ENCODE assay signal across 8 mouse cellular contexts in the genomic region with DNA sequence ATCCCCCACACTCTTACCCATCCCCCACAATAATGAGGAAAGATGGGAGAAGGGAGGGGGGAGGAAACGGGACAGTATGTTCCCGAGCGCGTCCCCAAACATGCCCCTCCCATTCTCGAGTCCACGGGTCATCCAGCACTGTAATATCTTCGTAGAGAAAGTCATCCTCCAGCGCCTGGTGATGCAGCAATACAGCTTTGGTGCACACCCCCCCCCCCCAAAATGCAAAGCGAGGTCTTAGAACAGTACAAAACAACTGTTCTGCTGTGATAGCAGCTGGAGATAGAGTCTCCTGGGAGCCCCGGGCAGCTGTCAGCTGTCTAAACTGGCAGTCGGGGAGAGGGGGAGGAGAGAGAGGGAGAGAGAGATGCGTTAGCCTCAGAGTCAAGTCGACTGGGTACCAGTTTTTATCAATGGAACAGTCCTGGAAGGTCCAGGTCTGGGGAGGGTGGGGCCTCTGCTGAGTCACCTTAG. TPM values are rescaled to one million over a fixed set of nuclear protein-coding genes. Genes with fewer than 3 reads are reported as not detected.
DNase-seq lines count a peak whose midpoint lies in the region; ATAC-seq and TF ChIP-seq lines count a peak whose summit lies in the region.

No protein-coding gene starts in this region.

- H3ac ChIP-seq in myocyte (ENCODE audit: control insufficient read depth, insufficient read length): no peak overlapping the region

- peak; percentile 80 for ATAC-seq in lung, postnatal 0 days
- peak; percentile 78 for ATAC-seq in embryonic facial prominence, embryonic 14.5 days (ENCODE audit: low read depth)
- no peak for ATAC-seq in kidney, embryonic 16.5 days (ENCODE audit: low FRiP score, low TSS enrichment)

- WGBS in lung, postnatal 0 days: 26% methylated on average over 13 of the region's 13 CpGs
- WGBS in lung, adult 2 months: 34% methylated on average over 13 of the region's 13 CpGs
- WGBS in embryonic facial prominence, embryonic 14.5 days: 30% methylated on average over 12 of the region's 13 CpGs
- 28% methylated on average over 13 of the region's 13 CpGs for WGBS in kidney, embryonic 16.5 days

- peak; percentile 89 for TF ChIP-seq EP300 in lung, postnatal 0 days (IDR thresholded peaks at IDR 0.05)

- TF ChIP-seq POLR2A in lung, adult 2 months (IDR thresholded peaks at IDR 0.05; ENCODE audit: borderline replicate concordance, extremely low read depth, low read depth, low read length): no peak
- TF ChIP-seq POLR2A in myocyte (IDR thresholded peaks at IDR 0.05; ENCODE audit: insufficient read length, low read depth): no peak

- no peak overlapping the region for H3K4me2 ChIP-seq in lung, postnatal 0 days (replicated peaks; ENCODE audit: low read depth, low read length)
- peak overlapping the region; percentile 23 for H3K4me2 ChIP-seq in embryonic facial prominence, embryonic 14.5 days (ENCODE audit: low read depth, low read length)
- peak overlapping the region; percentile 13; the same call in 1 of the 2 replicates for H3K4me2 ChIP-seq in kidney, embryonic 16.5 days (replicated peaks; ENCODE audit: low read depth, low read length)
- H3K4me2 ChIP-seq in myocyte (ENCODE audit: low read depth): peak overlapping the region; percentile 46

- H3K36me3 ChIP-seq in lung, postnatal 0 days (ENCODE audit: insufficient read depth, low read length): no peaks in the 10 kb centered on the region
- no peaks in the 10 kb centered on the region for H3K36me3 ChIP-seq in embryonic facial prominence, embryonic 14.5 days (ENCODE audit: control insufficient read depth, insufficient read depth, low read length)
- H3K36me3 ChIP-seq in kidney, embryonic 16.5 days (ENCODE audit: insufficient read depth, low read length): no peaks in the 10 kb centered on the region
- no peaks in the 10 kb centered on the region for H3K36me3 ChIP-seq in myocyte (ENCODE audit: control insufficient read depth, insufficient read depth)

- no peaks in the 10 kb centered on the region for H3K27me3 ChIP-seq in lung, postnatal 0 days (replicated peaks; ENCODE audit: insufficient read depth, low read length)
- H3K27me3 ChIP-seq in embryonic facial prominence, embryonic 14.5 days (replicated peaks; ENCODE audit: control insufficient read depth, insufficient read depth, low read length): no peaks in the 10 kb centered on the region
- no peaks in the 10 kb centered on the region for H3K27me3 ChIP-seq in kidney, embryonic 16.5 days (ENCODE audit: insufficient read depth, low read length)
- H3K27me3 ChIP-seq in myocyte (ENCODE audit: control insufficient read depth, insufficient read depth, insufficient read length): no peaks in the 10 kb centered on the region

- no peaks in the 10 kb centered on the region for H3K79me2 ChIP-seq in myocyte (ENCODE audit: control insufficient read depth, insufficient read depth)

- no peak overlapping the region for H3K4me3 ChIP-seq in lung, postnatal 0 days (ENCODE audit: low read depth, low read length)
- H3K4me3 ChIP-seq in lung, adult 2 months (replicated peaks; ENCODE audit: extremely low read depth, low read depth, low read length): no peak overlapping the region
- no peak overlapping the region for H3K4me3 ChIP-seq in embryonic facial prominence, embryonic 14.5 days (ENCODE audit: low read depth, low read length)
- H3K4me3 ChIP-seq in kidney, embryonic 16.5 days (ENCODE audit: low read length): no peak overlapping the region
- no peak overlapping the region for H3K4me3 ChIP-seq in myocyte

- H3K27ac ChIP-seq in lung, postnatal 0 days (ENCODE audit: low read length): no peak overlapping the region
- no peak overlapping the region for H3K27ac ChIP-seq in embryonic facial prominence, embryonic 14.5 days (replicated peaks; ENCODE audit: low read depth, low read length)
- H3K27ac ChIP-seq in kidney, embryonic 16.5 days (ENCODE audit: low read length): no peak overlapping the region

- H3K9ac ChIP-seq in lung, postnatal 0 days (replicated peaks; ENCODE audit: low read depth): no peak overlapping the region
- no peak overlapping the region for H3K9ac ChIP-seq in embryonic facial prominence, embryonic 14.5 days (ENCODE audit: low read depth, low read length)
- H3K9ac ChIP-seq in kidney, embryonic 16.5 days (replicated peaks; ENCODE audit: low read length): 0 out of 2 replicates have a peak overlapping the region, but pooled peaks have one; percentile 6

- no peak for TF ChIP-seq CTCF in lung, postnatal 0 days (IDR thresholded peaks at IDR 0.05)
- TF ChIP-seq CTCF in lung, adult 2 months (IDR thresholded peaks at IDR 0.05; ENCODE audit: insufficient read depth, low read length): no peak

- H3K9me3 ChIP-seq in lung, postnatal 0 days (ENCODE audit: low read length): no peaks in the 10 kb centered on the region
- no peaks in the 10 kb centered on the region for H3K9me3 ChIP-seq in embryonic facial prominence, embryonic 14.5 days (ENCODE audit: control insufficient read depth, low read length)
- no peaks in the 10 kb centered on the region for H3K9me3 ChIP-seq in kidney, embryonic 16.5 days (ENCODE audit: low read length)

- H3K4me1 ChIP-seq in lung, postnatal 0 days (ENCODE audit: insufficient read depth, low read depth, low read length): no peaks in the 10 kb centered on the region; the same call in 1 of the 2 replicates
- H3K4me1 ChIP-seq in lung, adult 2 months (ENCODE audit: control insufficient read depth, insufficient read depth, low read length): no peaks in the 10 kb centered on the region; the same call in 1 of the 2 replicates
- H3K4me1 ChIP-seq in embryonic facial prominence, embryonic 14.5 days (ENCODE audit: control insufficient read depth, insufficient read depth, low read length): no peaks in the 10 kb centered on the region
- H3K4me1 ChIP-seq in kidney, embryonic 16.5 days (ENCODE audit: insufficient read depth, low read length): 0 out of 2 replicates have a peak, but pooled peaks cover 5% of the 10 kb centered on the region

- peak; percentile 93 for DNase-seq in lung, postnatal 0 days (ENCODE audit: low spot score)
- DNase-seq in lung, adult 2 months: no peak
- DNase-seq in embryonic facial prominence, embryonic 14.5 days (ENCODE audit: low spot score): peak; percentile 75
- DNase-seq in urinary bladder, adult 18-20 months (ENCODE audit: low spot score in 2 of 2): no peak
- DNase-seq in right cerebral cortex, postnatal 10 days (ENCODE audit: low spot score in 2 of 2): no peak
- DNase-seq in ovary, postnatal 36 days (ENCODE audit: low spot score): no peak

TF ChIP-seq in myocyte, 11 proteins besides CTCF, POLR2A, EP300 and RAD21:
- peak; percentile 61 to 90 (median 90) for TF ChIP-seq MYOG (IDR thresholded peaks at IDR 0.05; ENCODE audit: control insufficient read depth in 1 of 3, insufficient read depth in 1 of 3, insufficient read length in 2 of 3, low read depth in 2 of 3)
- TF ChIP-seq TCF12 (IDR thresholded peaks at IDR 0.05; ENCODE audit: insufficient read depth, poor library complexity, severe bottlenecking): peak; percentile 96
- TF ChIP-seq MYOD1 (IDR thresholded peaks at IDR 0.05; ENCODE audit: control insufficient read depth in 1 of 3, insufficient read length in 2 of 3, low read depth in 2 of 3): peak; percentile 86 to 91 (median 86)
- TF ChIP-seq SRF (IDR thresholded peaks at IDR 0.05; ENCODE audit: control insufficient read depth, insufficient read length, low read depth): no peak
- peak; percentile 84 for TF ChIP-seq TCF3 (IDR thresholded peaks at IDR 0.05; ENCODE audit: insufficient read length, low read depth)

RNA-seq across cellular contexts. Expression of gene Gm20431, which starts 11.0 kb away (rescaled TPM):
- polyA plus RNA-seq in lung, postnatal 0 days (2015; fragmentation: Nextera tagmentation; extraction: Ambion mirVana): 5.2 and 8.4 TPM in 2 replicates
- 11.3 and 11.6 TPM in 2 replicates for polyA plus RNA-seq in lung, adult 2 months (2012; rRNA removed)
- polyA plus RNA-seq in embryonic facial prominence, embryonic 14.5 days (2014; fragmentation: Nextera tagmentation; extraction: Ambion mirVana): 9.1 and 11.6 TPM in 2 replicates
- 1.3 and 6.1 TPM in 2 replicates for polyA plus RNA-seq in kidney, embryonic 16.5 days (2015; fragmentation: Nextera tagmentation; extraction: Ambion mirVana)
- polyA plus RNA-seq in myocyte (2012; fragmentation: generic; extraction: Trizol): 9.2 TPM

RNA-seq across cellular contexts. Expression of gene Cebpb, which starts 16.5 kb away (rescaled TPM):
- 108 and 122 TPM in 2 replicates for polyA plus RNA-seq in lung, postnatal 0 days (2015; fragmentation: Nextera tagmentation; extraction: Ambion mirVana)
- polyA plus RNA-seq in lung, adult 2 months (2012; rRNA removed): 295 and 767 TPM in 2 replicates
- 18.1 and 30.3 TPM in 2 replicates for polyA plus RNA-seq in embryonic facial prominence, embryonic 14.5 days (2014; fragmentation: Nextera tagmentation; extraction: Ambion mirVana)
- 0.34 and 0.45 TPM in 2 replicates for polyA plus RNA-seq in kidney, embryonic 16.5 days (2015; fragmentation: Nextera tagmentation; extraction: Ambion mirVana)
- 74.7 TPM for polyA plus RNA-seq in myocyte (2012; fragmentation: generic; extraction: Trizol)

RNA-seq across cellular contexts. Expression of gene Tmem189, which starts 17.4 kb away (rescaled TPM):
- polyA plus RNA-seq in lung, postnatal 0 days (2015; fragmentation: Nextera tagmentation; extraction: Ambion mirVana): 51.7 and 55.1 TPM in 2 replicates
- polyA plus RNA-seq in lung, adult 2 months (2012; rRNA removed): 113 and 138 TPM in 2 replicates
- polyA plus RNA-seq in embryonic facial prominence, embryonic 14.5 days (2014; fragmentation: Nextera tagmentation; extraction: Ambion mirVana): 40.0 and 40.6 TPM in 2 replicates
- polyA plus RNA-seq in kidney, embryonic 16.5 days (2015; fragmentation: Nextera tagmentation; extraction: Ambion mirVana): 54.9 and 58.8 TPM in 2 replicates
- 91.9 TPM for polyA plus RNA-seq in myocyte (2012; fragmentation: generic; extraction: Trizol)

RNA-seq across cellular contexts. Expression of gene Ube2v1, which starts 40.4 kb away (rescaled TPM):
- 166 and 184 TPM in 2 replicates for polyA plus RNA-seq in lung, postnatal 0 days (2015; fragmentation: Nextera tagmentation; extraction: Ambion mirVana)
- 102 and 135 TPM in 2 replicates for polyA plus RNA-seq in lung, adult 2 months (2012; rRNA removed)
- 249 and 275 TPM in 2 replicates for polyA plus RNA-seq in embryonic facial prominence, embryonic 14.5 days (2014; fragmentation: Nextera tagmentation; extraction: Ambion mirVana)
- 319 and 338 TPM in 2 replicates for polyA plus RNA-seq in kidney, embryonic 16.5 days (2015; fragmentation: Nextera tagmentation; extraction: Ambion mirVana)
- polyA plus RNA-seq in myocyte (2012; fragmentation: generic; extraction: Trizol): 322 TPM

Comparison
In these comparisons a context has a peak if more than half of its experiments do, and no peak if none do; other contexts are left out.
1. DNase-seq: peak in lung, postnatal 0 days (single experiment) and embryonic facial prominence, embryonic 14.5 days (single experiment); none in lung, adult 2 months (single experiment), urinary bladder, adult 18-20 months (0 of 2), right cerebral cortex, postnatal 10 days (0 of 2) and ovary, postnatal 36 days (single experiment).
2. RNA of gene Cebpb, which starts 16.5 kb away (polyA plus RNA-seq): 295 to 767 TPM in lung, adult 2 months, 108 to 122 TPM in lung, postnatal 0 days, 74.7 TPM in myocyte (single experiment) and 18.1 to 30.3 TPM in embryonic facial prominence, embryonic 14.5 days; 0.34 to 0.45 TPM in kidney, embryonic 16.5 days; every median in the first group is over 10 times any median in the second.